Mouse (Mus musculus) hindbrain, embryonic 14.5 days (tissue): ENCODE measurements at regions not wholly inside any gene's neighbourhood (a gene's known extent, or its start where the extent isn't known, plus 50 kb on each side); places are given as distances from the start of the nearest gene placed in this dataset.
"Not testable (repeated sequence)": the region's sequence is repeated elsewhere in the genome, so short reads cannot be mapped to it uniquely, and the experiment has no call there.

Source experiments
- ATAC-seq: fragments of 200-750 bp; cut with Nextera tagmentation; 2 replicates; pipeline ENCODE4 v1.8.0; 2017; ENCODE audit warnings: moderate number of reproducible peaks, mild to moderate bottlenecking, moderate TSS enrichment, moderate library complexity; ENCODE audit not compliant: low FRiP score
- DNase-seq: peaks from one replicate; pipeline ENCODE4 v3.0.0-alpha.2; 2015; ENCODE audit warnings: low spot score
- H3K27ac ChIP-seq: fragments of 300-500 bp; sonication (generic); 2 replicates; pipeline ENCODE4 v1.5.1; 2014; ENCODE audit warnings: mild to moderate bottlenecking, moderate library complexity
- H3K27me3 ChIP-seq: fragments of 300-500 bp; sonication (generic); 2 replicates; pipeline ENCODE4 v1.6.1; 2014; ENCODE audit warnings: mild to moderate bottlenecking, low read length, mixed read lengths; ENCODE audit not compliant: control insufficient read depth, insufficient read depth
- H3K36me3 ChIP-seq: fragments of 300-500 bp; sonication (generic); replicated peaks from 2 replicates; pipeline ENCODE4 v1.6.1; 2014; ENCODE audit not compliant: control insufficient read depth, insufficient read depth
- H3K4me1 ChIP-seq: fragments of 300-500 bp; sonication (generic); replicated peaks from 2 replicates; pipeline ENCODE4 v1.6.1; 2014; ENCODE audit warnings: antibody characterized with exemption, low read length, mixed read lengths; ENCODE audit not compliant: control insufficient read depth, insufficient read depth
- H3K4me2 ChIP-seq: fragments of 300-500 bp; sonication (generic); replicated peaks from 2 replicates; pipeline ENCODE4 v1.6.1; 2014; ENCODE audit warnings: mild to moderate bottlenecking, moderate library complexity
- H3K4me3 ChIP-seq: fragments of 300-500 bp; sonication (generic); replicated peaks from 2 replicates; pipeline ENCODE4 v1.5.1; 2014; ENCODE audit warnings: mild to moderate bottlenecking, low read length
- H3K9ac ChIP-seq: fragments of 300-500 bp; sonication (generic); 2 replicates; pipeline ENCODE4 v1.6.1; 2014
- H3K9me3 ChIP-seq: fragments of 300-500 bp; sonication (generic); 2 replicates; pipeline ENCODE4 v1.6.1; 2016; ENCODE audit warnings: low read length; ENCODE audit not compliant: control insufficient read depth
- WGBS: fragments of 180-500 bp; shearing (Covaris S2); extraction: QIAGEN DNeasy Blood & Tissue Kit; methylation state at CpG from one replicate; pipeline ENCODE4 v1.1.7; 2014; 5-methylcytosine and 5-hydroxymethylcytosine counted together

DNA sequence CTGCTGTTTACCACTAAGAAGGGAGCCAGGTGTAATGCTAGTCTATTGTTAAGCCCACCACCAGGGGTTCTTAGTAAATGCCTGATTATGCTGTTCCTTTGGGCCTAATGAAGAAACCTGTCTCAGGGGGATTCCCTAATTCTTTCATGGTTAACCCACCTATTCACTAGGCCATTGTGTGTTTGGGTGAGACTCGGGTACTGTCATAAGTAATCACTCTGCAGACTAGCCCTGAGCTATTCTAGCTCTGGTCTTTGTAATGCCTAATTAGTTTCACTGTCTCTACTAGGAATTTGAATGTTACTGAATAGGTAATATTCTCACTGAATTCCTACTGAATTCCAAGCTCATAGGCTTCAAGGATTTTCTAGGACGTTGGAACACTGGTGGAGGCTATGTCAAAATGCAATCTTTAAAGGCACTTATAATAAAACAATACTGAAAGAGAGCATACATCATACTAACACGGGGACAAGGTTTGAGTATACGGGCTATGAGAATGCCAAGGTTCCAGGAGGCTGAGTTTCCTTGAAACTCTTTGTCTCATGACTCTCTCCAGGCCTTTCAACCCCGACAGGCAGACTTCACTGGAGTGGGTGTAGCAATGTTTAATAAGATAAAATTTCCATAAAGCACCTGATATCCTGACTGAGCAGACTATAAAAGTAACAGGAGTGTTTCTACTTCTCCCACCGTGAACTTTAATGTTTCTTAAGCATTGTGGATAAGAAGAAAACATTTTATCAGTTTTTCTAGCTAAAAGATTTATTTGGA lies 398.0 kb upstream of the Mdga2 start:
- H3K27me3 ChIP-seq, H3K36me3 ChIP-seq, DNase-seq, ATAC-seq, H3K9ac ChIP-seq, H3K4me3 ChIP-seq, H3K4me2 ChIP-seq, H3K27ac ChIP-seq, H3K9me3 ChIP-seq, H3K4me1 ChIP-seq: not testable (repeated sequence)
- 26% methylated on average over 6 of the region's 6 CpGs for WGBS

DNA sequence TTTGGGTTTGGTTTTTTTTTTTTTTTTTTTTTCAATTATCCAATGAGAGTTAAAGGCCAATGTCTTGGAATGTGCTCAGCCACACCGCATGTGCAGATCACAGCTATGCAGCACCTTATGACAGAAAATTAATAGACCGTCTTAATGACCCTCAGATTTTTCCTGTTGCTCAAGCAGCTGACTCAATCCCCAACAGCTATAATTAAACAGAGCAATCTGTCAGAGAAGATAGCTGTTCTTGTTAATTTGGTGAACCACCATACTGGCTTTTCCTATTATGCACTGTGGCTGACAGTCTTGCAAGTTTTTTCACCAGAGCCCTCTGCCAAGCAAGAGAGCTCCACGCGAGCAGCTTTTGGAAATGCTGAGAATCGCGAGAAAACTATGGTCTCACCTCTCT lies 395.9 kb upstream of the Mdga2 start:
- WGBS, result 56% methylated on average over 6 of the region's 6 CpGs
- DNase-seq, result peak; percentile 37

DNA sequence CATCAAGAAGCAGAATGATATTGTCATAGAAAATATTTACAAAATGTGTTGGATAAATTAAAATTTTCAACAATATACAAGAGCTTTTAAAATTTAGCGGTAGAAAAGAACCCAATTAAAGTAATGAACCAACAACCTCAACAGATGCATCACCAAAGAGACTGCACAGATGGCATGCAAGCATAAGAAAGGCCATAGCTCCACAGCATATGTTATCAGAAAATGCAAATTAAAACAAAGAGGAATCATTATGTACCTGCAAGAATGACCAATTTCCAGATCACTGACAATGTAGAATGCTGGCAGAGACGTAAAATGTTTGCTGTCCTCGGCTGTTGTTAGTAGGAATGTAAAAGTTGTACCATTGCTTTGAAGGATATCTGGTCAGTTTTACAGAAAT lies 376.6 kb upstream of the Mdga2 start:
- Histone ChIP-seq H3K27ac (no peak overlapping the region), H3K4me3 (no peak overlapping the region), H3K9ac (no peak overlapping the region), H3K4me1 (no peaks in the 10 kb centered on the region), H3K27me3 (no peaks in the 10 kb centered on the region), H3K4me2 (no peak overlapping the region), H3K36me3 (no peaks in the 10 kb centered on the region), H3K9me3 (no peaks in the 10 kb centered on the region)
- ATAC-seq, result no peak
- no peak for DNase-seq
- WGBS, result 64% methylated on average over 3 of the region's 3 CpGs

More for the DNA sequence above, 395.9 kb upstream of the Mdga2 start:
- Histone ChIP-seq H3K9ac (no peak overlapping the region), H3K27ac (no peak overlapping the region), H3K4me1 (no peaks in the 10 kb centered on the region), H3K4me3 (no peak overlapping the region), H3K36me3 (no peaks in the 10 kb centered on the region), H3K9me3 (no peaks in the 10 kb centered on the region), H3K27me3 (no peaks in the 10 kb centered on the region), H3K4me2 (no peak overlapping the region)
- peak; percentile 59; the same call in 1 of the 2 replicates for ATAC-seq
